Mouse (Mus musculus): ENCODE results near the gene Wdfy3. TPM values are rescaled to one million over a fixed set of nuclear protein-coding genes. Genes with fewer than 3 reads are reported as not detected.

Gene Wdfy3
- polyA plus RNA-seq, 1 experiment from 2014 or later, result 9.9 TPM

DNA sequence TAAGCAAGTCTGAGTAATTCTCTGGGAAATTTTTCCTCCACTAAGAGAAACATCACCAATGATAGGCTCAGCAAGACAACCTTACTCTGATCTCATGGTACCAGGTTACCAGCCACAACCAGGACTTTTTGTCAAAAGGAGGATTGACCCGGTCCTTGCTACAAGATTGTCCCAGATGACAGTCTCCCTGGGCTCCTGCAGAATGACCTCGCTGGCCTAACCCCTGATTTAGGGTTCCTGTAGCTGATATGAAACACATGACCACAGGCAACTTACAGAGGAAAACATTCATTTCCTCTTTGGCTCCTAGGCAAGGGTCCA is 101.9 kb downstream of the Wdfy3 start:
- Histone ChIP-seq H3K9ac (replicated peaks; ENCODE audit: low read depth) (no peak overlapping the region), H3K4me2 (replicated peaks; ENCODE audit: low read depth, low read length) (peak overlapping the region; percentile 40), H3K27ac (ENCODE audit: low read length) (peak overlapping the region; percentile 86), H3K27me3 (replicated peaks; ENCODE audit: insufficient read depth, low read length) (no peaks in the 10 kb centered on the region), H3K4me1 (ENCODE audit: insufficient read depth, low read depth, low read length) (peaks cover 11% of the 10 kb centered on the region; the same call in 1 of the 2 replicates), H3K4me3 (ENCODE audit: low read depth, low read length) (no peak overlapping the region), H3K9me3 (ENCODE audit: low read length) (no peaks in the 10 kb centered on the region), H3K36me3 (ENCODE audit: insufficient read depth, low read length) (no peaks in the 10 kb centered on the region)
- no peak for DNase-seq (ENCODE audit: low spot score)
- WGBS, result 45% methylated on average over 2 of the region's 2 CpGs
- TF ChIP-seq CTCF (IDR thresholded peaks at IDR 0.05) (no peak), EP300 (IDR thresholded peaks at IDR 0.05) (no peak)
- ATAC-seq, result no peak

- Histone ChIP-seq H3K4me1 (ENCODE audit: insufficient read depth, low read depth, low read length) (no peaks in the 10 kb centered on the region), H3K9ac (replicated peaks; ENCODE audit: low read depth) (no peak overlapping the region), H3K36me3 (ENCODE audit: insufficient read depth, low read length) (no peaks in the 10 kb centered on the region; the same call in 1 of the 2 replicates), H3K4me2 (replicated peaks; ENCODE audit: low read depth, low read length) (no peak overlapping the region), H3K9me3 (ENCODE audit: low read length) (no peaks in the 10 kb centered on the region), H3K27ac (ENCODE audit: low read length) (no peak overlapping the region), H3K4me3 (ENCODE audit: low read depth, low read length) (no peak overlapping the region), H3K27me3 (replicated peaks; ENCODE audit: insufficient read depth, low read length) (no peaks in the 10 kb centered on the region)
- TF ChIP-seq EP300 (IDR thresholded peaks at IDR 0.05) (no peak), CTCF (IDR thresholded peaks at IDR 0.05) (no peak)
- 74% methylated on average over 4 of the region's 4 CpGs for WGBS
- DNase-seq (ENCODE audit: low spot score) (no peak), ATAC-seq (no peak)
Observed at GRCm38 (mm10) chr5:101962824-101963223, 106.9 kb downstream of the Wdfy3 start.

DNA sequence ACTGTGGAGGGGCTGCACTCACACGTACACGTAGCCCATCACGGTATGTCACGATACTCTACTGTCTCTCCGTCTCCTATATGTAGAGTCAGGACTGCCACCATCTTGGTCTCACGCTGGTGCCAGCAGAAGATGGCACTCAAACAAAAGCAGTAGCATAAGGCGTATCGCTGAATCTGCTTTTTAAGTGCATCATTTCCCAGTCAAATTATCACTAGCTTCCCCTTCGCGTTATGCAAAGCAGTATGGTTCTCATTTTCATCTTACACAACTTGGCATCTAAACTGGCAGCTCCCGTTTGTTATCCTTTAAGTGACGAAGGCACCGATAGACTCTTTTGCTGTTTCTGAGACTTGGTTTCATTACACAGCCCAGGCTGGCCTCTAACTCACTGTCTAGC is 110.4 kb downstream of the Wdfy3 start:
- H3K4me3 ChIP-seq (ENCODE audit: low read depth, low read length), result no peak overlapping the region
- ATAC-seq (no peak), DNase-seq (ENCODE audit: low spot score) (no peak)
- no peaks in the 10 kb centered on the region for H3K4me1 ChIP-seq (ENCODE audit: insufficient read depth, low read depth, low read length)
- 95% methylated on average over 13 of the region's 13 CpGs for WGBS
- TF ChIP-seq EP300 (IDR thresholded peaks at IDR 0.05), result no peak
- no peak for TF ChIP-seq CTCF (IDR thresholded peaks at IDR 0.05)
- H3K27me3 ChIP-seq (replicated peaks; ENCODE audit: insufficient read depth, low read length), result no peaks in the 10 kb centered on the region
- no peaks in the 10 kb centered on the region; the same call in 1 of the 2 replicates for H3K36me3 ChIP-seq (ENCODE audit: insufficient read depth, low read length)
- H3K9me3 ChIP-seq (ENCODE audit: low read length), result no peaks in the 10 kb centered on the region
- no peak overlapping the region for H3K9ac ChIP-seq (replicated peaks; ENCODE audit: low read depth)
- no peak overlapping the region for H3K4me2 ChIP-seq (replicated peaks; ENCODE audit: low read depth, low read length)
- H3K27ac ChIP-seq (ENCODE audit: low read length), result no peak overlapping the region

GRCm38 (mm10) chr5:101958941-101959340 is 110.8 kb downstream of the Wdfy3 start:
- H3K4me1 ChIP-seq (ENCODE audit: insufficient read depth, low read depth, low read length), result no peaks in the 10 kb centered on the region
- H3K9ac ChIP-seq (replicated peaks; ENCODE audit: low read depth), result no peak overlapping the region
- no peak overlapping the region for H3K4me2 ChIP-seq (replicated peaks; ENCODE audit: low read depth, low read length)
- H3K4me3 ChIP-seq (ENCODE audit: low read depth, low read length), result no peak overlapping the region
- no peak for TF ChIP-seq EP300 (IDR thresholded peaks at IDR 0.05)
- TF ChIP-seq CTCF (IDR thresholded peaks at IDR 0.05), result no peak
- no peaks in the 10 kb centered on the region for H3K27me3 ChIP-seq (replicated peaks; ENCODE audit: insufficient read depth, low read length)
- no peak for ATAC-seq
- no peak for DNase-seq (ENCODE audit: low spot score)
- no peaks in the 10 kb centered on the region for H3K9me3 ChIP-seq (ENCODE audit: low read length)
- H3K36me3 ChIP-seq (ENCODE audit: insufficient read depth, low read length), result no peaks in the 10 kb centered on the region; the same call in 1 of the 2 replicates
- H3K27ac ChIP-seq (ENCODE audit: low read length), result no peak overlapping the region
- WGBS, result 91% methylated on average over 4 of the region's 4 CpGs

DNA sequence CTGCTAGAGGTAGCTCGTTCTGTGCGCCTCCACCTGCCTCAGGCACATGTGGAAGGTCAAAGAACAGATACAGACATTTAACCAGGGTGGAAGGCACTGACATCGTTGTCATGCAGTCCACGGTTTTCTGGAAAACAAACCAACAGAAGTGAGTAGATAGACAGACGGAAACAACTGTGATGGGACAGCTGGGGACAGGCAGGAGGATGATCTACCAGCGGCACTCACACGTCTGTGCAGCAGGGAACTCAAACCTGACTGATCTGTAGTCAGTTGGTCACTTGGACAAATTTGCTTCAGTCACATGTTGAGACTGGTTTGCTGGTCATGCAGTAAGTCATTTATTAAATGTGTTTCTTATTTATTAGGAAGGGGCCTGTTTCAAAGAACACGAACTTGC is 112.3 kb downstream of the Wdfy3 start:
- TF ChIP-seq EP300 (IDR thresholded peaks at IDR 0.05), result no peak
- TF ChIP-seq CTCF (IDR thresholded peaks at IDR 0.05), result no peak
- WGBS, result 84% methylated on average over 8 of the region's 8 CpGs
- Histone ChIP-seq H3K4me3 (ENCODE audit: low read depth, low read length) (no peak overlapping the region), H3K9ac (replicated peaks; ENCODE audit: low read depth) (no peak overlapping the region), H3K36me3 (ENCODE audit: insufficient read depth, low read length) (peaks cover 6% of the 10 kb centered on the region; the same call in 1 of the 2 replicates), H3K27me3 (replicated peaks; ENCODE audit: insufficient read depth, low read length) (no peaks in the 10 kb centered on the region), H3K27ac (ENCODE audit: low read length) (no peak overlapping the region), H3K4me1 (ENCODE audit: insufficient read depth, low read depth, low read length) (no peaks in the 10 kb centered on the region), H3K9me3 (ENCODE audit: low read length) (no peaks in the 10 kb centered on the region), H3K4me2 (replicated peaks; ENCODE audit: low read depth, low read length) (no peak overlapping the region)
- DNase-seq (ENCODE audit: low spot score), result no peak
- no peak for ATAC-seq

DNA sequence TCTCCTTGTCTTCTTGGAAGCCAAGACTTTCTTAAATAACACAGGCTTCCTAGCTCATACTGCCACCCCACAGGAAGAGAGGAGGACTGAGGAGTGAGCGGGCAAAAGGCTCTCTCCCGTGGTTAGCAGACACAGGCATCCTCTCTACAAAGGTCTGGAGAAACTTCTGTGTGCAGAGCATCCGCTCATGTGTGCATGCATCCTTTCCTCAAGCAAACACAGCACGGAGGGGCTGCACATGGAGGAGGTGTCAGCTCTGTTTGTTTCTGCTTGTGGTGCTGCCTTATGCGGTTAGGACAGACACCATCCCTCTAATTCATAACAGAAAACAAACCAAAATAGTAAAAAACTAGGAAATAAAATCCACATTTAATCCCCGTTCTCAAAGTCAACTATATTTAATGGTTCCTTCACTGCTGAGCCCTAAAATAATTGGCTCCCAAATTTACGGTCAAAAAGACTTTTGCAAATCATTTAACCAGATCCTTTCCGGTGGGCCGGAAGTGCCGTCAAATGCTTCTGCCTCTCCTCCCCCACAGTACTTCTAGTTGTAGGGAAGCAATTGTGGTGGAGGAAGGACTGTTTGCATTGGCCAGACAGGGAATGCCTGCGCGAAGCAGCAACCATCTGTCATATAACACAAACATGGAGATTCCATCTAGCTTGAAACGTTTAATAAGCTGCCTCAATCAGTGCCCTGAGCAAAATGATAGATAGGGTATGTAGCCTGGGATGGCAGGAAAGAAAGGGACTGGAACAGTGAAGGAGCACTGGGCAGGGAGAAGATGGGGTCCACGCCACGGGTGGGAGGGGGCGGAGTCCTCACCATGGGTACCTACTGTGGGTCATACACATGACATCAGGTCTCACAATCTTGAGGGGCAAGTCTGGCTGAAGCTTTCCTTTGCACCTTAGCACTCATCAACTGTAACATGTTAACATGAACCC is 115.1 kb downstream of the Wdfy3 start:
- Histone ChIP-seq H3K36me3 (ENCODE audit: insufficient read depth, low read length) (peaks cover 6% of the 10 kb centered on the region; the same call in 1 of the 2 replicates), H3K4me3 (ENCODE audit: low read depth, low read length) (no peak overlapping the region), H3K4me1 (ENCODE audit: insufficient read depth, low read depth, low read length) (no peaks in the 10 kb centered on the region), H3K9ac (replicated peaks; ENCODE audit: low read depth) (no peak overlapping the region), H3K4me2 (replicated peaks; ENCODE audit: low read depth, low read length) (no peak overlapping the region), H3K27ac (ENCODE audit: low read length) (peak overlapping the region; percentile 20; the same call in 1 of the 2 replicates), H3K27me3 (replicated peaks; ENCODE audit: insufficient read depth, low read length) (no peaks in the 10 kb centered on the region), H3K9me3 (ENCODE audit: low read length) (no peaks in the 10 kb centered on the region)
- TF ChIP-seq CTCF (IDR thresholded peaks at IDR 0.05) (no peak), EP300 (IDR thresholded peaks at IDR 0.05) (no peak)
- whole genome bisulfite sequencing, result 49% methylated on average over 16 of the region's 16 CpGs
- ATAC-seq, result peak; percentile 30; the same call in 1 of the 2 replicates
- DNase-seq (ENCODE audit: low spot score), result peak; percentile 41

All from lung, postnatal 0 days (tissue).